Mouse (Mus musculus) heart, embryonic 10.5 days (tissue): ENCODE measurements around the gene Tspan4. TPM values are rescaled to one million over a fixed set of nuclear protein-coding genes. Genes with fewer than 3 reads are reported as not detected.

ENCODE experiments used
- DNase-seq: peaks from one replicate; pipeline ENCODE4 v3.0.0-alpha.2; 2017; ENCODE audit warnings: low spot score
- H3K27ac ChIP-seq: fragments of 300-500 bp; sonication (generic); 2 replicates; pipeline ENCODE4 v1.5.1; 2016; ENCODE audit warnings: mild to moderate bottlenecking
- H3K27me3 ChIP-seq: fragments of 300-500 bp; sonication (generic); 2 replicates; pipeline ENCODE4 v1.6.1; 2016; ENCODE audit warnings: mild to moderate bottlenecking; ENCODE audit not compliant: poor library complexity, insufficient read depth, severe bottlenecking
- H3K36me3 ChIP-seq: fragments of 300-500 bp; sonication (generic); 2 replicates; pipeline ENCODE4 v1.6.1; 2016; ENCODE audit warnings: mild to moderate bottlenecking, moderate library complexity
- H3K4me1 ChIP-seq: fragments of 300-500 bp; sonication (generic); 2 replicates; pipeline ENCODE4 v1.6.1; 2016; ENCODE audit warnings: mild to moderate bottlenecking
- H3K4me3 ChIP-seq: fragments of 300-500 bp; sonication (generic); 2 replicates; pipeline ENCODE4 v1.5.1; 2016; ENCODE audit warnings: mild to moderate bottlenecking, moderate library complexity
- H3K9me3 ChIP-seq: fragments of 300-500 bp; sonication (generic); 2 replicates; pipeline ENCODE4 v1.6.1; 2016; ENCODE audit warnings: mild to moderate bottlenecking, moderate library complexity
- WGBS: fragments of 180-500 bp; shearing (Covaris S2); methylation state at CpG from one replicate; pipeline ENCODE4 v1.1.7; 2016; 5-methylcytosine and 5-hydroxymethylcytosine counted together
- polyA plus RNA-seq: library from polyadenylated mRNA; unstranded; fragments of >200 nt; fragmentation: Nextera tagmentation; extraction: Ambion mirVana; gene quantifications from 2 replicates; pipeline ENCODE4 v1.2.1, GENCODE M21; 2016

Tspan4 gene
- polyA plus RNA-seq, 1 experiment from 2014 or later: 69.0 TPM

- Histone ChIP-seq H3K36me3 (peaks cover 37% of the 10 kb centered on the region), H3K27ac (peak overlapping the region; percentile 95), H3K4me1 (peaks cover 71% of the 10 kb centered on the region), H3K9me3 (no peaks in the 10 kb centered on the region), H3K4me3 (peak overlapping the region; percentile 87), H3K27me3 (peaks cover 37% of the 10 kb centered on the region)
- 11% methylated on average over 5 of the region's 5 CpGs for WGBS
- no peak for DNase-seq
These were observed 6.9 kb upstream of the Tspan4 start for GRCm38 (mm10) chr7:141468164-141468521.

DNA sequence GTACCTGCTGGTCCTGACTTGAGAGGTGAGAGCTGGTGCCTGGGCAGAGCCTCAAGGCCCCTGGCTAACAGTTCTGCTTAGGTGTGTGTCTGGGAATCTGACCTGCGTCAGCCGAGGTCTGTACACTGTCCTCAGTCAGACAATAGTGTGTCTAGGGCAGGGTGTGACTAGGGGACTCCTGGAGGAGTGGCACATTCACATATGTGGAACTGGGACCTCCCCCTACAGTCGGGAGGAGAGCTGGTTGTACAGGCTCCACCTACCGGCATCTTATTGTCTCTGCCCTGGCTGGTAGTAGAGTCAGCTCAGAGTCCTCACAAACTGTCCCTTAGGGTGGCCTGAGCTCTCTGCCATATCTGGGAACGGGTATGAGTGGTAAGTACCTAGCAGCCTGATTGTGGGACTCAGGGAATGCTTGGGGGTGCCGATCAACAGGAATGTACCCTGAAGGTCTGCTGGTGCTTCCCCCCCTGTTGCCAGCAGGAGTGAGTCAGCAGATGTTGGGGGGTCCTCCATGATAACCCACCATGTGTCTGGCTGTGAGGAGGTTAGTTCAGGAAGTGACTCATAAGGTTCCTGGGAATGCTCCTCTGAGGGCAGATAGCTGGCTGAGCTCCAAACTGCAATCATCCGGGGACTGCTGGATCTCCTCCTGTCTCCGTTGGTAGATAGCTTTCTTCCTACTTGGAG lies 6.4 kb upstream of the Tspan4 start:
- Histone ChIP-seq H3K27ac (peak overlapping the region; percentile 95), H3K36me3 (peaks cover 37% of the 10 kb centered on the region), H3K4me3 (peak overlapping the region; percentile 87), H3K9me3 (no peaks in the 10 kb centered on the region), H3K4me1 (peaks cover 71% of the 10 kb centered on the region), H3K27me3 (peaks cover 32% of the 10 kb centered on the region)
- peak; percentile 95 for DNase-seq
- WGBS: 6% methylated on average over 8 of the region's 8 CpGs

GRCm38 (mm10) chr7:141469352-141469751 lies 5.7 kb upstream of the Tspan4 start:
- Histone ChIP-seq H3K27ac (peak overlapping the region; percentile 95), H3K27me3 (peaks cover 25% of the 10 kb centered on the region), H3K9me3 (no peaks in the 10 kb centered on the region), H3K4me1 (peaks cover 71% of the 10 kb centered on the region), H3K4me3 (peak overlapping the region; percentile 87), H3K36me3 (peaks cover 37% of the 10 kb centered on the region)
- WGBS: 85% methylated on average over 6 of the region's 6 CpGs
- DNase-seq: no peak

DNA sequence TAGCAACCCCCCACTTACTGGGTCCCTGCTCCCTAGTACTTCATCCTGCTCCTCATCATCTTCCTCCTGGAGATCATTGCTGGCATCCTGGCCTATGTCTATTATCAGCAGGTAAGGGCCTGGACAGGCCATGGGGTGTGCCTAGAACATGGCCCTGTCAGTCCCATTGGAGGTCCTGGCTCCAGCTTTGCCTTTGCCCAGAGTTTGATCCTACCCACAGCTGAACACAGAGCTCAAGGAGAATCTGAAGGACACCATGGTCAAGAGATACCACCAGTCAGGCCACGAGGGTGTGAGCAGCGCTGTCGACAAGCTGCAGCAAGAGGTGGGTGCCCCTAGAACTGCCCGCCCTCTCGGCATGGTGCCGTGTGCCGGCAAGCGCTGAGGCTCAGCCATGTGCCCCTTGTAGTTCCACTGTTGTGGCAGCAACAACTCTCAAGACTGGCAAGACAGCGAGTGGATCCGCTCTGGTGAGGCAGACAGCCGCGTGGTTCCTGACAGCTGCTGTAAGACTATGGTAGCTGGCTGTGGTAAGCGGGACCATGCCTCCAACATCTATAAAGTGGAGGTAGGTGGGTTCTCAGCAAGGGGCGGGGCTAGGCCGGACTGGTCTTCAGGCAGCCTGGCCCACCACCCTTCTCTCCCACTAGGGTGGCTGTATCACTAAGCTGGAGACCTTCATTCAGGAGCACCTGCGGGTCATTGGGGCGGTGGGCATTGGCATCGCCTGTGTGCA lies 5.0 kb upstream of the Tspan4 start:
- no peak overlapping the region for H3K4me3 ChIP-seq
- 88% methylated on average over 18 of the region's 18 CpGs for WGBS
- H3K4me1 ChIP-seq: peaks cover 64% of the 10 kb centered on the region
- no peaks in the 10 kb centered on the region for H3K9me3 ChIP-seq
- no peak for DNase-seq
- H3K36me3 ChIP-seq: peaks cover 37% of the 10 kb centered on the region
- H3K27me3 ChIP-seq: peaks cover 18% of the 10 kb centered on the region
- H3K27ac ChIP-seq: peak overlapping the region; percentile 95

- H3K9me3 ChIP-seq: no peaks in the 10 kb centered on the region
- 88% methylated on average over 10 of the region's 10 CpGs for WGBS
- peaks cover 37% of the 10 kb centered on the region for H3K36me3 ChIP-seq
- H3K4me1 ChIP-seq: peaks cover 64% of the 10 kb centered on the region
- H3K27ac ChIP-seq: no peak overlapping the region
- no peak for DNase-seq
- H3K4me3 ChIP-seq: no peak overlapping the region
- peaks cover 13% of the 10 kb centered on the region for H3K27me3 ChIP-seq
These were observed 4.4 kb upstream of the Tspan4 start for GRCm38 (mm10) chr7:141470637-141470944.

DNA sequence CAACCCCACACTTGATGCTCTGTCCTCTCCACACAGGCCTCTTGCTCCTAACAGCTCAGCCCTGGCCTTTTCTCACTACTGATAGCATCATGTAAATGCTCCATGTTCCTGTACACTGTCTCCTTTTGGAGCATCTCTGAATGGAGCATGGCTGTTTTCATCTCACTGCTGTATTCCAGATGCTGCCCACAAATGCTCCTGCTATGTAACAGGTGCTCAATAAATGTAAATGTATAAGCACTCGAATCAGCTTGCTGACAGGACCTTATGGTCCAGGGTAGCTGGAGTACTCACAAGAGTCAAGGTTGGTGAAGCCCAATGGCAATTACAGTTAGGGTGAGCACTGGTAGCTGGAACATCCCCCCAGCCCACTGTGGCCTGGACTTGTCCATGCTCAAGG lies 3.8 kb upstream of the Tspan4 start:
- WGBS: 91% methylated on average over 1 of the region's 1 CpGs
- H3K4me1 ChIP-seq: peaks cover 65% of the 10 kb centered on the region
- H3K27me3 ChIP-seq: peaks cover 6% of the 10 kb centered on the region; the same call in 1 of the 2 replicates
- no peaks in the 10 kb centered on the region for H3K9me3 ChIP-seq
- no peak for DNase-seq
- H3K36me3 ChIP-seq: peaks cover 37% of the 10 kb centered on the region
- no peak overlapping the region for H3K4me3 ChIP-seq
- no peak overlapping the region for H3K27ac ChIP-seq

GRCm38 (mm10) chr7:141472226-141472625 lies 2.8 kb upstream of the Tspan4 start:
- Histone ChIP-seq H3K9me3 (no peaks in the 10 kb centered on the region), H3K36me3 (peaks cover 37% of the 10 kb centered on the region), H3K4me1 (peaks cover 66% of the 10 kb centered on the region), H3K27ac (no peak overlapping the region), H3K4me3 (no peak overlapping the region), H3K27me3 (no peaks in the 10 kb centered on the region)
- 87% methylated on average over 6 of the region's 6 CpGs for WGBS
- DNase-seq: no peak

DNA sequence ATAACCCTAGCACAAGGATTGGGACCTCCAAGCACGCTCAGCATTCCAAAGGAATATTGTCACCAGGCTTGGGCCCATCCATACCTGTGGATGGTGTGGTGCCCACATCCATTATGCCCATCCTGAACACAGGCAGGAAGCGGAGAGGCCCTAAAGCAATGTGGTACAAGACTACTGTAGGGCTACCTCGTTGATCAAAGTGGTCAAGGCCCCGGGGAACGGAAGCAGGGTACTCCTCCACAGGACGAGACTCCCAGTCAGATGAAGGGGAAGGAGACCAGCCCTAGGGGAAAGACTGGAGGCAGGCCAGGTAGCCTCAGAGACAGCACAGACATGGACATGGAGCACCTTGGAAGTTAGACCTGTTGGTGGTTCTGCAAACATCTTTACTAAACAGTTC lies 2.3 kb upstream of the Tspan4 start:
- H3K36me3 ChIP-seq: peaks cover 37% of the 10 kb centered on the region
- peaks cover 67% of the 10 kb centered on the region for H3K4me1 ChIP-seq
- DNase-seq: no peak
- H3K27ac ChIP-seq: no peak overlapping the region
- no peaks in the 10 kb centered on the region for H3K27me3 ChIP-seq
- WGBS: 86% methylated on average over 6 of the region's 6 CpGs
- no peaks in the 10 kb centered on the region for H3K9me3 ChIP-seq
- H3K4me3 ChIP-seq: no peak overlapping the region

- peaks cover 36% of the 10 kb centered on the region for H3K36me3 ChIP-seq
- peak overlapping the region; percentile 92 for H3K4me3 ChIP-seq
- H3K27me3 ChIP-seq: no peaks in the 10 kb centered on the region
- H3K9me3 ChIP-seq: no peaks in the 10 kb centered on the region
- DNase-seq: no peak
- H3K27ac ChIP-seq: peak overlapping the region; percentile 99; the same call in 1 of the 2 replicates
- 10% methylated on average over 5 of the region's 5 CpGs for WGBS
- peaks cover 60% of the 10 kb centered on the region for H3K4me1 ChIP-seq
These were observed 880 bp upstream of the Tspan4 start for GRCm38 (mm10) chr7:141474160-141474559.

DNA sequence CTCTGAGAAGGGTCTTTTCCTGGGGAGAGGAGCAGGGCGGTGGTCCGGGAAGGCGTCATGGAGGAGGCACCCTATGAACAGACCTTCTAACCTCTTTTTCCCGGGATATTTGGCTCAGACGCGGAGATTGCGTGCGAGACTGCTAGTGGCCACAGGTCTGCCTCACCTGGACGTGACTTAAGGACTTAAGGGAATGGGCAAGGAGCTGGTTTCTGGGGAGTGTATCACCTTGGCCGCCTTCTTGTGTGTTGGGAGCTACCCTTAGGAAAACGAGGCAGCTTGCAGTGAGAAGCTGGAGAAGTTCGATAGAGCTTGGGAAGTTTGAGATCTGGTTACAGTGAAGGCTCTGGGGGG lies 742 bp downstream of the Tspan4 start:
- H3K27me3 ChIP-seq: no peaks in the 10 kb centered on the region
- DNase-seq: no peak
- peak overlapping the region; percentile 99 for H3K27ac ChIP-seq
- peaks cover 52% of the 10 kb centered on the region for H3K4me1 ChIP-seq
- peaks cover 20% of the 10 kb centered on the region for H3K36me3 ChIP-seq
- peak overlapping the region; percentile 92 for H3K4me3 ChIP-seq
- H3K9me3 ChIP-seq: no peaks in the 10 kb centered on the region
- WGBS: under 1% methylated on average over 12 of the region's 12 CpGs

- Histone ChIP-seq H3K36me3 (peaks cover 13% of the 10 kb centered on the region), H3K4me1 (peaks cover 58% of the 10 kb centered on the region), H3K9me3 (no peaks in the 10 kb centered on the region), H3K27me3 (no peaks in the 10 kb centered on the region), H3K27ac (peak overlapping the region; percentile 99), H3K4me3 (peak overlapping the region; percentile 92)
- peak; percentile 92 for DNase-seq
- under 1% methylated on average over 17 of the region's 17 CpGs for WGBS
These were observed 1.4 kb downstream of the Tspan4 start for GRCm38 (mm10) chr7:141476226-141476980.

GRCm38 (mm10) chr7:141476981-141477370 lies 1.9 kb downstream of the Tspan4 start:
- peaks cover 64% of the 10 kb centered on the region for H3K4me1 ChIP-seq
- H3K27ac ChIP-seq: peak overlapping the region; percentile 99
- no peak for DNase-seq
- WGBS: 19% methylated on average over 7 of the region's 7 CpGs
- peak overlapping the region; percentile 92 for H3K4me3 ChIP-seq
- H3K9me3 ChIP-seq: no peaks in the 10 kb centered on the region
- peaks cover 10% of the 10 kb centered on the region for H3K36me3 ChIP-seq
- H3K27me3 ChIP-seq: no peaks in the 10 kb centered on the region
